Mouse (Mus musculus): Measurements from ENCODE around the gene Prkce.

DNA sequence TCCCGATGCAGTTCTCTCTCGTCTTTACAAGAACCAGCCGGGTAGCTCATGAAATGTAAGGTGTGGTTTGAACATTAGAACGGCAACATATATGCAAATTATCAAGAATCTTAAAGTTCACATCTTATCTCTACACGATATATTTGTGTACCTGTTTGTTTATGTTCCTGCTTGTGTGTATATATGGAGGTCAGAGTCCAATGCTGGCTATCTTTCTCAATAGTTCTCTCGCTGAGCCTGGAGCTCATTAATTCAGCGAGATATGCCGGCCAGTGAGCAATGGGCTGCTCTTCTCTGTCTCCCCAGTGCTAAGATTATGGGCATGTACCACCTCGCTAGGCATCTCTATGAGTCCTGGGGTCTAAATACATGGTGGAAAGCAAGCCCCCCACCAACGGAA, 356.3 kb downstream of the Prkce start:
- TF ChIP-seq EP300 (IDR thresholded peaks at IDR 0.05; ENCODE audit: low read depth) (no peak), CTCF (IDR thresholded peaks at IDR 0.05; ENCODE audit: low read depth) (no peak)
